Mouse (Mus musculus): ENCODE data around the gene Hspb9.

Hspb9 gene

GRCm38 (mm10) chr11:100759611-100760233, 46.1 kb downstream of the Hspb9 start, which contains the start of gene Kcnh4:
Gene Kcnh4 (minus strand): TSS chr11:100759942.
- no peak for DNase-seq (ENCODE audit: extremely low read depth, low read depth)

GRCm38 (mm10) chr11:100761547-100762045, 47.9 kb downstream of the Hspb9 start:
- peak; percentile 41 for DNase-seq (ENCODE audit: extremely low read depth, low read depth)

GRCm38 (mm10) chr11:100762831-100763230, 49.2 kb downstream of the Hspb9 start, which contains the start of gene Hcrt:
Gene Hcrt (minus strand): TSS chr11:100762931.
- DNase-seq (ENCODE audit: extremely low read depth, low read depth), result no peak
